Mouse (Mus musculus) liver, adult 2 months (tissue): ENCODE results near the gene Nfkbib. TPM values are rescaled to one million over a fixed set of nuclear protein-coding genes. Genes with fewer than 3 reads are reported as not detected.

Experiments
- DNase-seq: peaks from one replicate; pipeline ENCODE4 v3.0.0-alpha.2; 2011; ENCODE audit warnings: low read depth, low spot score; ENCODE audit errors: extremely low read depth
- H3K27ac ChIP-seq: fragments of 200-500 bp; replicated peaks from 2 replicates; pipeline ENCODE4 v1.5.1; 2012; ENCODE audit warnings: low read depth, mild to moderate bottlenecking, control low read depth, inconsistent platforms, low read length; ENCODE audit not compliant: insufficient read depth
- H3K27me3 ChIP-seq: fragments of 200-500 bp; 2 replicates; pipeline ENCODE4 v1.6.1; 2012; ENCODE audit warnings: mild to moderate bottlenecking, moderate library complexity, low read length, inconsistent platforms; ENCODE audit not compliant: control insufficient read depth, insufficient read depth
- H3K36me3 ChIP-seq: fragments of 200-500 bp; 2 replicates; pipeline ENCODE4 v1.6.1; 2012; ENCODE audit warnings: low read length, inconsistent platforms; ENCODE audit not compliant: control insufficient read depth, insufficient read depth
- H3K4me1 ChIP-seq: fragments of 200-500 bp; 2 replicates; pipeline ENCODE4 v1.6.1; 2011; ENCODE audit warnings: low read length; ENCODE audit not compliant: control insufficient read depth, insufficient read depth
- H3K4me3 ChIP-seq: fragments of 200-500 bp; 2 replicates; pipeline ENCODE4 v1.5.1; 2011; ENCODE audit warnings: low read depth, mild to moderate bottlenecking, control low read depth, low read length, moderate library complexity; ENCODE audit not compliant: insufficient read depth
- H3K79me2 ChIP-seq: fragments of 200-500 bp; 2 replicates; pipeline ENCODE4 v1.6.1; 2012; ENCODE audit warnings: inconsistent platforms, mild to moderate bottlenecking, low read length, moderate library complexity; ENCODE audit not compliant: control insufficient read depth, insufficient read depth
- H3K9ac ChIP-seq: fragments of 200-500 bp; 2 replicates; pipeline ENCODE4 v1.6.1; 2012; ENCODE audit warnings: low read depth, mild to moderate bottlenecking, control low read depth, inconsistent platforms, low read length
- CTCF ChIP-seq: fragments of 200-500 bp; IDR thresholded peaks from 2 replicates; pipeline ENCODE4 v1.5.1; 2011; ENCODE audit warnings: low read depth, low read length, control low read depth
- POLR2A ChIP-seq: fragments of 200-500 bp; IDR thresholded peaks from 2 replicates; pipeline ENCODE4 v1.6.1; 2011; ENCODE audit warnings: low read length, control low read depth; ENCODE audit not compliant: insufficient read depth; ENCODE audit errors: extremely low read depth
- WGBS: fragments of 180-500 bp; shearing (Covaris S2); methylation state at CpG from one replicate; pipeline ENCODE4 v1.1.7; 2018; 5-methylcytosine and 5-hydroxymethylcytosine counted together
- polyA plus RNA-seq: library from polyadenylated mRNA; depleted of rRNA; stranded (reverse); fragments of >200 nt; gene quantifications from 2 replicates; pipeline ENCODE4 v1.2.3, GENCODE M21; 2012
- total RNA-seq: library from RNA; depleted of rRNA; stranded (reverse); fragments of >200 nt; gene quantifications from 2 replicates; pipeline ENCODE4 v1.2.3, GENCODE M21; 2014

Gene Nfkbib
- total and polyA plus RNA-seq, 2 experiments: 7.3 to 39.9 TPM

DNA sequence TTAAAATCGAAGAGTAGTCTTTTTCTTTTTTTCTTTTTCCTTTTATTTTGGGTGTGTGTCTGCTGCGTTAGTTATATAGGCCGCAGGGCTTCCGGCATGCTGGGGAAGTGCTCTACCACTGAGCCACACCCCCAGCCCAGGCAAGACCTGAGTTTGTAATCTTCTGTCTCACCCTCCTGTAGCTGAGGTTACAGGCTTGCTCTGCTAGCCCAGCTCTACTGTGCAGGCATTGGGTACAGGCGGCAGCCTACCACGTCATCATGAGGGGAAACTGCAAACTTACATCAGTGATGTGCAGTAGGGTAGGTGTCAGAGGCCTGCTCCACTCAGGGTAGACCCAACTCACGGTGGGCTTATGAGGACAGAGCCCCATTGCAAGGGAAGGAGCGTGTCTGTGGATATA, 13.9 kb upstream of the Nfkbib start:
- Histone ChIP-seq H3K27me3 (no peaks in the 10 kb centered on the region), H3K4me3 (no peak overlapping the region), H3K79me2 (no peaks in the 10 kb centered on the region), H3K27ac (no peak overlapping the region), H3K4me1 (peaks cover 3% of the 10 kb centered on the region), H3K36me3 (no peaks in the 10 kb centered on the region; the same call in 1 of the 2 replicates), H3K9ac (no peak overlapping the region)
- no peak for TF ChIP-seq CTCF
- no peak for TF ChIP-seq POLR2A
- no peak for DNase-seq
- WGBS: 90% methylated on average over 8 of the region's 8 CpGs

- TF ChIP-seq POLR2A (no peak), CTCF (no peak)
- Histone ChIP-seq H3K4me1 (peaks cover 3% of the 10 kb centered on the region), H3K27ac (no peak overlapping the region), H3K27me3 (no peaks in the 10 kb centered on the region), H3K36me3 (no peaks in the 10 kb centered on the region), H3K79me2 (no peaks in the 10 kb centered on the region), H3K9ac (no peak overlapping the region), H3K4me3 (no peak overlapping the region)
- DNase-seq: no peak
- 70% methylated on average over 7 of the region's 7 CpGs for WGBS
These were observed 13.5 kb upstream of the Nfkbib start for GRCm38 (mm10) chr7:28780857-28781256.

DNA sequence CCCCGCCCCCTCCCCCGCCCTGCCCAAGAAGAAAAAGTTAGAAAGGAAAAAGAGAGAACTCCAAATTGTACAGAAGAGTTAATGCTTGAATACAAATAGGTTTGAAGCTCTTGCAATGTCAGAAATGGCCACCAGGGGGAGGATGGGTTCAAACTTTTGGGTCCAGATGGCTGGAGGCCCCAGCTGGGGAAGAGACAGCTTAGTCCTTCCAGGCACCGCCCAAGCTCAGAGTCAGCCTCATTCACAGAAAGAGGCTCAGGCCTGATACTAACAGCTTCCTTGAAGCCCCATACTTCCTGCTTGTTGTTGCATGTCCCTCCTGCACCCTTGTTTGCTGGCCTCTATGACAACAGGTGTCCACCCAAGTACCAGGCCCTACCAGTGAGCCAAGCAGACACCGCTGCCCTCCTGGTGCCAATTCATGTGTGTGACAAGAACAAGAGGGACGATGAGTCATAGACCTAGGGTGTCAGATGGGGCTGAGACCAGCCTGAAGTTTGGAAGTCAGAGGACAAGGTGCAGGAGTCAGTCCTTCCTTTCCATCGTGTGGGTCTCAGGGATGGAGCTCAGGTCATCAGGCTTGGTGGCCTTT, 12.9 kb upstream of the Nfkbib start:
- Histone ChIP-seq H3K27me3 (no peaks in the 10 kb centered on the region), H3K4me3 (no peak overlapping the region), H3K27ac (no peak overlapping the region), H3K4me1 (peaks cover 8% of the 10 kb centered on the region), H3K79me2 (no peaks in the 10 kb centered on the region), H3K9ac (no peak overlapping the region), H3K36me3 (no peaks in the 10 kb centered on the region)
- WGBS: 49% methylated on average over 6 of the region's 6 CpGs
- DNase-seq: peak; percentile 53
- TF ChIP-seq CTCF: peak; percentile 78
- TF ChIP-seq POLR2A: no peak

- peaks cover 8% of the 10 kb centered on the region for H3K4me1 ChIP-seq
- H3K9ac ChIP-seq: no peak overlapping the region
- H3K4me3 ChIP-seq: no peak overlapping the region
- DNase-seq: peak; percentile 76
- no peak overlapping the region for H3K27ac ChIP-seq
- no peaks in the 10 kb centered on the region for H3K27me3 ChIP-seq
- no peaks in the 10 kb centered on the region for H3K79me2 ChIP-seq
- H3K36me3 ChIP-seq: 0 out of 2 replicates have a peak, but pooled peaks cover 3% of the 10 kb centered on the region
- WGBS: 49% methylated on average over 9 of the region's 9 CpGs
- no peak for TF ChIP-seq CTCF
- TF ChIP-seq POLR2A: no peak
These were observed 11.5 kb upstream of the Nfkbib start for GRCm38 (mm10) chr7:28778825-28779224.

DNA sequence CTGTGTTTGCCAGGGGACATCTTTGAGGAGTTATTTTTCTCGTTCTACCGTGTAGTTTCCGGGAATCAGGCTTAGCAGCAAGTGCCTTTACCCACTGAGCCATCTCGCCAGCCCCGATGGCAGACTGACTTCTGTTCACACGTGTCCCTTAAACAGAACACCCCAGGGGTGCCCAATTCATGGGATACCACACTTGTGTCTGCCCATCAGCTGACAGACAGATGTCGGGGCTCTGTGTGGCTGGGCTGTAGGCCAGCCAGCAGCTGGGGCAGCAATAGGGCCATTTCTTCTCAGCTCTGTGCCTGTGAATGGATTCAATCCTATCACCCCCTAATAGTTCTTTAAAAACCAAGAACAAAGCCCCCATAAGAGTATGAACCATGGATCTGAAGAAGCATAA, 7.8 kb upstream of the Nfkbib start:
- H3K27ac ChIP-seq: no peak overlapping the region
- no peak overlapping the region for H3K4me3 ChIP-seq
- peaks cover 7% of the 10 kb centered on the region; the same call in 1 of the 2 replicates for H3K79me2 ChIP-seq
- H3K27me3 ChIP-seq: no peaks in the 10 kb centered on the region
- H3K36me3 ChIP-seq: 0 out of 2 replicates have a peak, but pooled peaks cover 3% of the 10 kb centered on the region
- peaks cover 8% of the 10 kb centered on the region for H3K4me1 ChIP-seq
- DNase-seq: no peak
- TF ChIP-seq POLR2A: no peak
- TF ChIP-seq CTCF: no peak
- WGBS: 93% methylated on average over 7 of the region's 7 CpGs
- H3K9ac ChIP-seq: no peak overlapping the region

GRCm38 (mm10) chr7:28774164-28774563, 6.9 kb upstream of the Nfkbib start:
- H3K9ac ChIP-seq: no peak overlapping the region
- no peak overlapping the region for H3K27ac ChIP-seq
- TF ChIP-seq POLR2A: no peak
- no peak for TF ChIP-seq CTCF
- DNase-seq: no peak
- H3K27me3 ChIP-seq: no peaks in the 10 kb centered on the region
- 94% methylated on average over 12 of the region's 12 CpGs for WGBS
- H3K79me2 ChIP-seq: peaks cover 7% of the 10 kb centered on the region; the same call in 1 of the 2 replicates
- H3K4me3 ChIP-seq: no peak overlapping the region
- 0 out of 2 replicates have a peak, but pooled peaks cover 3% of the 10 kb centered on the region for H3K36me3 ChIP-seq
- H3K4me1 ChIP-seq: peaks cover 8% of the 10 kb centered on the region
